Mouse (Mus musculus): Measurements from ENCODE around the gene Slc17a7. TPM values are rescaled to one million over a fixed set of nuclear protein-coding genes. Genes with fewer than 3 reads are reported as not detected.

Slc17a7 gene
- polyA plus RNA-seq, 1 experiment: 3.6 TPM

- H3K79me2 ChIP-seq (ENCODE audit: control insufficient read depth, insufficient read depth): no peaks in the 10 kb centered on the region
- no peak overlapping the region for H3K4me3 ChIP-seq
- no peak for TF ChIP-seq POLR2A (IDR thresholded peaks at IDR 0.05; ENCODE audit: insufficient read length, low read depth)
- no peak for TF ChIP-seq REST (IDR thresholded peaks at IDR 0.05; ENCODE audit: insufficient read depth, insufficient read length)
- no peak for TF ChIP-seq TCF12 (IDR thresholded peaks at IDR 0.05; ENCODE audit: insufficient read depth, poor library complexity, severe bottlenecking)
- TF ChIP-seq MAX (IDR thresholded peaks at IDR 0.05; ENCODE audit: low read depth): no peak
- TF ChIP-seq E2F4 (IDR thresholded peaks at IDR 0.05; ENCODE audit: insufficient read depth): no peak
- TF ChIP-seq POLR2AphosphoS2 (IDR thresholded peaks at IDR 0.05; ENCODE audit: insufficient read length, low read depth): no peak
- no peak for TF ChIP-seq SRF (IDR thresholded peaks at IDR 0.05; ENCODE audit: control insufficient read depth, insufficient read length, low read depth)
- H3K4me2 ChIP-seq (ENCODE audit: low read depth): no peak overlapping the region
- peaks cover 10% of the 10 kb centered on the region for H3K27me3 ChIP-seq (ENCODE audit: control insufficient read depth, insufficient read depth, insufficient read length)
- H3ac ChIP-seq (ENCODE audit: control insufficient read depth, insufficient read length): no peak overlapping the region
- H3K36me3 ChIP-seq (ENCODE audit: control insufficient read depth, insufficient read depth): no peaks in the 10 kb centered on the region
Measured at GRCm38 (mm10) chr7:45193871-45194785, 30.4 kb downstream of the Slc17a7 start.

DNA sequence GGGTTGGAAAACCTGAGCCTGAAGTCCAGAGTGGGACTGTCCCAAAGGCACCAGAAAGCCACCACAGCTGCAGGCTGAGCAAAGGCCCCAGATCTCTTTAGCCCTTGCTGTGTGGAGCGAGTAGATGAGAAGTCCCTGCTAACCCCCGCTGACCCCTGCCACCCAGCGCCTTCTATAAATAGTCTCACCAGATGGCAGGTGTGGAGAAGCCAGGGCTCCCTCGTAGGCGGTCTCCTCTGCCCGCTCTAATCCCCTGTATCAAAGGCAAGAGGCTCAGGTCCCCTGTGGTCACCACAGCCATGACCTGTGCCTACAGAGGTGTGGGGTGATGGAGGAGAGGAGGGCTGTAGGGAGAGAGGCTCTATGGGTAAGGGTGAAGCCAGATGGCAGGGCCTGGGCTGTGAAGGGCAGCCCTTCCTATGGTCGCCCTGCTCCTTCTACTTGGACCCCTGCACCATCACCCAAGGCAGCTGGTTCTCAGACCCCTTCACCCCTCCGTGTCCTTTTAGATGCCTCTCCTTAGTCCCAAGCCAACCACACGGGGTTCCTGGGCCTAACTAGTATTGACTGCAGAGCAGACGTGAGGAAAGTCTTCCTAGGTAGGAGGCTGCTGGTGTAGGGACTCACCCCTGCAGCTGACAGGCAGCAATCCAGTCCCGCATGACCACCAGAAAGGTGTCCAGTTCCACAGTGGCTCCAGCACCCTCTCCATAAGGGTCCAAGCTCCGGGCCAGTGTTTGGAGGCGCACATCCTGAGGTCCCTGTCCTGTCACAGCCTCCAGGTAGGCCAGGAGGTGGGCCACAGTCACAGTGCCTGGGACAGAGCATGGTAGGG, 31.8 kb downstream of the Slc17a7 start:
- Histone ChIP-seq H3ac (ENCODE audit: control insufficient read depth, insufficient read length) (no peak overlapping the region), H3K27me3 (ENCODE audit: control insufficient read depth, insufficient read depth, insufficient read length) (peaks cover 14% of the 10 kb centered on the region), H3K4me2 (ENCODE audit: low read depth) (peak overlapping the region; percentile 6), H3K79me2 (ENCODE audit: control insufficient read depth, insufficient read depth) (no peaks in the 10 kb centered on the region), H3K4me3 (no peak overlapping the region), H3K36me3 (ENCODE audit: control insufficient read depth, insufficient read depth) (no peaks in the 10 kb centered on the region)
- no peak for TF ChIP-seq REST (IDR thresholded peaks at IDR 0.05; ENCODE audit: insufficient read depth, insufficient read length)
- TF ChIP-seq MYOG (IDR thresholded peaks at IDR 0.05; ENCODE audit: control insufficient read depth in 1 of 3, insufficient read depth in 1 of 3, insufficient read length in 2 of 3, low read depth in 2 of 3): peak; percentile 29 to 59 (median 50)
- TF ChIP-seq MAX (IDR thresholded peaks at IDR 0.05; ENCODE audit: low read depth): no peak
- no peak for TF ChIP-seq USF1 (IDR thresholded peaks at IDR 0.05; ENCODE audit: low read depth)
- no peak for TF ChIP-seq TCF3 (IDR thresholded peaks at IDR 0.05; ENCODE audit: insufficient read length, low read depth)
- TF ChIP-seq TCF12 (IDR thresholded peaks at IDR 0.05; ENCODE audit: insufficient read depth, poor library complexity, severe bottlenecking): no peak
- TF ChIP-seq POLR2AphosphoS2 (IDR thresholded peaks at IDR 0.05; ENCODE audit: insufficient read length, low read depth): no peak
- TF ChIP-seq MYOD1 (IDR thresholded peaks at IDR 0.05; ENCODE audit: control insufficient read depth in 1 of 3, insufficient read length in 2 of 3, low read depth in 2 of 3): peak in 2 of 3 experiments; percentile 45 to 77
- TF ChIP-seq E2F4 (IDR thresholded peaks at IDR 0.05; ENCODE audit: insufficient read depth): no peak
- no peak for TF ChIP-seq POLR2A (IDR thresholded peaks at IDR 0.05; ENCODE audit: insufficient read length, low read depth)

- Histone ChIP-seq H3K4me3 (no peak overlapping the region), H3K36me3 (ENCODE audit: control insufficient read depth, insufficient read depth) (no peaks in the 10 kb centered on the region), H3K4me2 (ENCODE audit: low read depth) (no peak overlapping the region), H3K27me3 (ENCODE audit: control insufficient read depth, insufficient read depth, insufficient read length) (peaks cover 17% of the 10 kb centered on the region), H3K79me2 (ENCODE audit: control insufficient read depth, insufficient read depth) (no peaks in the 10 kb centered on the region), H3ac (ENCODE audit: control insufficient read depth, insufficient read length) (no peak overlapping the region)
- TF ChIP-seq MYOG (IDR thresholded peaks at IDR 0.05; ENCODE audit: control insufficient read depth in 1 of 3, insufficient read depth in 1 of 3, insufficient read length in 2 of 3, low read depth in 2 of 3) (no peak), E2F4 (IDR thresholded peaks at IDR 0.05; ENCODE audit: insufficient read depth) (no peak), POLR2AphosphoS2 (IDR thresholded peaks at IDR 0.05; ENCODE audit: insufficient read length, low read depth) (no peak), USF1 (IDR thresholded peaks at IDR 0.05; ENCODE audit: low read depth) (no peak)
Measured at GRCm38 (mm10) chr7:45196176-45196535, 32.4 kb downstream of the Slc17a7 start.

DNA sequence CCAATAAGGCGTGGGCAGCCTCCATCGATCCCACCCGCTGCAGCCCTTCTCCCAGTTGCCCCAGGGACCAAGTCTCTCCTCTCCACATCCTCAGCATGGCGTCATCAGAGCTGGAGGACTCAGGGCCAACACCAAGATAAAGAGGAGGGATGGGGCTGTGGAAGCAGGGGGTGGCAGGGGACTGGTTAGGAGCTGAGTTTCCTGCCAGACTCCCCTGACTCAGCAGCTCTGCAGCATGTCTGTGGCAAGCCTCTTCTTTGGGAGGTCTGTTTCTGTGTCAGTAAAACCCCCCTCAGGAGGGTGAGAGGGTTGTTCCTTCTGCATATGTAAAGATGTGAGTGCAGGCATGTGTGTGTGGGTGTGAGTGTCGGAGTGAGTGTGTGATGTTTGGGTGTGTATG, 33.2 kb downstream of the Slc17a7 start:
- no peak overlapping the region for H3K4me2 ChIP-seq (ENCODE audit: low read depth)
- H3K4me3 ChIP-seq: no peak overlapping the region
- TF ChIP-seq MYOG (IDR thresholded peaks at IDR 0.05; ENCODE audit: control insufficient read depth in 1 of 3, insufficient read depth in 1 of 3, insufficient read length in 2 of 3, low read depth in 2 of 3): no peak
- TF ChIP-seq MAX (IDR thresholded peaks at IDR 0.05; ENCODE audit: low read depth): no peak
- no peak for TF ChIP-seq TCF3 (IDR thresholded peaks at IDR 0.05; ENCODE audit: insufficient read length, low read depth)
- no peak for TF ChIP-seq E2F4 (IDR thresholded peaks at IDR 0.05; ENCODE audit: insufficient read depth)
- no peak for TF ChIP-seq SRF (IDR thresholded peaks at IDR 0.05; ENCODE audit: control insufficient read depth, insufficient read length, low read depth)
- no peak for TF ChIP-seq TCF12 (IDR thresholded peaks at IDR 0.05; ENCODE audit: insufficient read depth, poor library complexity, severe bottlenecking)
- TF ChIP-seq USF1 (IDR thresholded peaks at IDR 0.05; ENCODE audit: low read depth): no peak
- no peak for TF ChIP-seq POLR2AphosphoS2 (IDR thresholded peaks at IDR 0.05; ENCODE audit: insufficient read length, low read depth)
- no peak for TF ChIP-seq CEBPB (IDR thresholded peaks at IDR 0.05; ENCODE audit: insufficient read depth, poor library complexity, severe bottlenecking)
- no peak for TF ChIP-seq MYOD1 (IDR thresholded peaks at IDR 0.05; ENCODE audit: control insufficient read depth in 1 of 3, insufficient read length in 2 of 3, low read depth in 2 of 3)
- TF ChIP-seq POLR2A (IDR thresholded peaks at IDR 0.05; ENCODE audit: insufficient read length, low read depth): no peak
- no peak for TF ChIP-seq REST (IDR thresholded peaks at IDR 0.05; ENCODE audit: insufficient read depth, insufficient read length)
- H3ac ChIP-seq (ENCODE audit: control insufficient read depth, insufficient read length): no peak overlapping the region
- H3K27me3 ChIP-seq (ENCODE audit: control insufficient read depth, insufficient read depth, insufficient read length): peaks cover 17% of the 10 kb centered on the region
- H3K79me2 ChIP-seq (ENCODE audit: control insufficient read depth, insufficient read depth): no peaks in the 10 kb centered on the region
- no peaks in the 10 kb centered on the region for H3K36me3 ChIP-seq (ENCODE audit: control insufficient read depth, insufficient read depth)

All from myocyte (in vitro differentiated cells).